In genomic region chr7:143399756-143400155, GRCm38 (mm10) we compare ENCODE assay signal across 20 mouse cellular contexts.
DNase-seq lines count a peak whose midpoint lies in the region; ATAC-seq lines count a peak whose summit lies in the region.
"Had no signal": no experiment of that assay in that cellular context is flagged by ENCODE, and none has a peak within 500 bp of the region (broad histone marks: within the 10 kb centered on the region; RNA-seq: fewer than 3 reads in every experiment).

No protein-coding gene starts in this region.

- H3K36me3 ChIP-seq in liver, embryonic 12.5 days, result no peaks in the 10 kb centered on the region
- no peaks in the 10 kb centered on the region for H3K36me3 ChIP-seq in embryonic facial prominence, embryonic 14.5 days (ENCODE audit: control insufficient read depth, insufficient read depth, low read length)
- no peaks in the 10 kb centered on the region for H3K36me3 ChIP-seq in limb, embryonic 10.5 days
- H3K36me3 ChIP-seq: liver, embryonic 13.5 days had no signal

- peaks cover 11% of the 10 kb centered on the region; the same call in 1 of the 2 replicates for H3K4me1 ChIP-seq in liver, embryonic 12.5 days
- peaks cover 11% of the 10 kb centered on the region for H3K4me1 ChIP-seq in embryonic facial prominence, embryonic 14.5 days (ENCODE audit: control insufficient read depth, insufficient read depth, low read length)
- peaks cover 26% of the 10 kb centered on the region for H3K4me1 ChIP-seq in limb, embryonic 10.5 days

- 54% methylated on average over 10 of the region's 10 CpGs for WGBS in liver, embryonic 12.5 days (ENCODE audit: insufficient replicate concordance)
- WGBS in embryonic facial prominence, embryonic 14.5 days, result 67% methylated on average over 10 of the region's 10 CpGs
- WGBS in limb, embryonic 10.5 days, result 90% methylated on average over 10 of the region's 10 CpGs

- peak overlapping the region; percentile 51; the same call in 1 of the 2 replicates for H3K27ac ChIP-seq in liver, embryonic 12.5 days
- peak overlapping the region; percentile 67; the same call in 1 of the 2 replicates for H3K27ac ChIP-seq in embryonic facial prominence, embryonic 14.5 days (replicated peaks; ENCODE audit: low read depth, low read length)
- peak overlapping the region; percentile 36; the same call in 1 of the 2 replicates for H3K27ac ChIP-seq in limb, embryonic 10.5 days
- H3K27ac ChIP-seq: liver, embryonic 13.5 days had no signal

- ATAC-seq in liver, embryonic 12.5 days, result no peak
- ATAC-seq in embryonic facial prominence, embryonic 14.5 days (ENCODE audit: low read depth), result no peak
- ATAC-seq: forebrain, embryonic 16.5 days; hindbrain, embryonic 16.5 days had no signal

- H3K4me3 ChIP-seq in liver, embryonic 12.5 days, result no peak overlapping the region
- no peak overlapping the region for H3K4me3 ChIP-seq in embryonic facial prominence, embryonic 14.5 days (ENCODE audit: low read depth, low read length)
- H3K4me3 ChIP-seq in limb, embryonic 10.5 days, result no peak overlapping the region
- H3K4me3 ChIP-seq: liver, embryonic 13.5 days had no signal

- no peaks in the 10 kb centered on the region for H3K9me3 ChIP-seq in liver, embryonic 12.5 days (replicated peaks)
- no peaks in the 10 kb centered on the region for H3K9me3 ChIP-seq in embryonic facial prominence, embryonic 14.5 days (ENCODE audit: control insufficient read depth, low read length)
- no peaks in the 10 kb centered on the region for H3K9me3 ChIP-seq in limb, embryonic 10.5 days (replicated peaks)
- H3K9me3 ChIP-seq: liver, embryonic 13.5 days had no signal

- no peak overlapping the region for H3K4me2 ChIP-seq in liver, embryonic 12.5 days
- H3K4me2 ChIP-seq in embryonic facial prominence, embryonic 14.5 days (ENCODE audit: low read depth, low read length), result no peak overlapping the region
- H3K4me2 ChIP-seq: liver, embryonic 13.5 days; lung, embryonic 14.5 days had no signal

- no peak overlapping the region for H3K9ac ChIP-seq in liver, embryonic 12.5 days
- H3K9ac ChIP-seq in embryonic facial prominence, embryonic 14.5 days (ENCODE audit: low read depth, low read length), result no peak overlapping the region
- H3K9ac ChIP-seq: liver, embryonic 13.5 days had no signal

- no peaks in the 10 kb centered on the region for H3K27me3 ChIP-seq in liver, embryonic 12.5 days (replicated peaks)
- no peaks in the 10 kb centered on the region for H3K27me3 ChIP-seq in embryonic facial prominence, embryonic 14.5 days (replicated peaks; ENCODE audit: control insufficient read depth, insufficient read depth, low read length)
- H3K27me3 ChIP-seq in limb, embryonic 10.5 days (ENCODE audit: low read depth, poor library complexity, severe bottlenecking), result no peaks in the 10 kb centered on the region
- H3K27me3 ChIP-seq: liver, embryonic 13.5 days had no signal

- DNase-seq in liver, result no peak
- DNase-seq in NIH3T3 (ENCODE audit: low read depth), result peak; percentile 33
- DNase-seq in embryonic facial prominence, embryonic 14.5 days (ENCODE audit: low spot score), result peak; percentile 70
- no peak for DNase-seq in limb, embryonic 10.5 days (ENCODE audit: low spot score)
- no peak for DNase-seq in testis, postnatal 10 days (ENCODE audit: low spot score)
- DNase-seq in cerebellum, adult 9-11 months, result no peak
- DNase-seq: adrenal gland, postnatal 14 days; cerebellum, adult 2 months; gastrocnemius, postnatal 14 days; heart, adult 18-20 months; kidney, adult 2 months; kidney, postnatal 14 days; left cerebral cortex, postnatal 4 days; liver, embryonic 13.5 days; lung, embryonic 14.5 days; midbrain, embryonic 14.5 days; thymus, postnatal 14 days had no signal

Comparison
In these comparisons a context has a peak if more than half of its experiments do, and no peak if none do; other contexts are left out.
1. DNase-seq: peak in NIH3T3 (single experiment) and embryonic facial prominence, embryonic 14.5 days (single experiment); none in liver (single experiment), limb, embryonic 10.5 days (single experiment), testis, postnatal 10 days (single experiment) and cerebellum, adult 9-11 months (single experiment).
2. Peak in every context shown above with its lines, with median percentiles within 50 percentile points of each other: H3K27ac ChIP-seq.